Mouse (Mus musculus) right cerebral cortex, postnatal 36 days (tissue): Measurements from ENCODE around the gene Psg19.

Source experiments
- DNase-seq, 2 experiments: peaks; one replicate each; pipeline ENCODE4 v3.0.0; 2022; ENCODE audit warnings: low spot score in 2 of 2, mixed read lengths in 1 of 2

Psg19 gene

DNA sequence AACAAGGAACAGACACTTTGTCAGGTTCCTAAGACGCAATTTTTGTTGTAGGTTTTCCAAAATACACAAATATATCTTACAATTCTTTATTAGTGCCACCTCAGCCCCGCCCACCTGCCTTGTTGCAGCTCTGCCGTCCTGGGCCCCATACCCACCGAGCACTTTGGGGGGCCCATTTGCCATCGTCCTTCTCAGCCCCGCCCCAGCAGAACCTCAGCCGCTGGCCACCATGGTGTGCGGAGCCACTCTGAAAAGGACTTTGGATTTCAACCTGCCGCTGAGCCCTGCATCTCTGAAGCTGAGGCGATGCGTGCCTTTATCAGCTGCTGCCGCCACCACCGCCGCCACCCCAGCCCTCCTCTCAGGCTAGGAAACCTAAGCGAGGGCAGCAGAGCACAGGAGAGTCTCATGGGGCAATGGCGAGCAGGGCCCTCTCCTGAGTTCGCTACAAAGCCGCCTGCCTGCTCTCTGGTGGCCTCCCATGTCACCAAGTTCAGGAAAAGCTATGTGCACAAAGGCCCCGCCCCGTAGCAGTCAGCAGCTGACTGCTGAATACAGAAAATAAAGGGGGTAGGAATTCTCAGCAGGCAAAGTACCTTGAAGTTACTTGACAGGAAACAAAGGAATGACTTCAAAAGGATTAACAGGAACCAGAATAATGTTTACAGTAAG lies 52.0 kb downstream of the Psg19 start:
- no peak for DNase-seq
